Mouse (Mus musculus) heart, embryonic 10.5 days (tissue): Measurements from ENCODE around the gene Vps50. TPM values are rescaled to one million over a fixed set of nuclear protein-coding genes. Genes with fewer than 3 reads are reported as not detected.

ENCODE experiments used
- DNase-seq: peaks from one replicate; pipeline ENCODE4 v3.0.0-alpha.2; 2017; ENCODE audit warnings: low spot score
- H3K27ac ChIP-seq: fragments of 300-500 bp; sonication (generic); 2 replicates; pipeline ENCODE4 v1.5.1; 2016; ENCODE audit warnings: mild to moderate bottlenecking
- H3K27me3 ChIP-seq: fragments of 300-500 bp; sonication (generic); 2 replicates; pipeline ENCODE4 v1.6.1; 2016; ENCODE audit warnings: mild to moderate bottlenecking; ENCODE audit not compliant: poor library complexity, insufficient read depth, severe bottlenecking
- H3K36me3 ChIP-seq: fragments of 300-500 bp; sonication (generic); 2 replicates; pipeline ENCODE4 v1.6.1; 2016; ENCODE audit warnings: mild to moderate bottlenecking, moderate library complexity
- H3K4me1 ChIP-seq: fragments of 300-500 bp; sonication (generic); 2 replicates; pipeline ENCODE4 v1.6.1; 2016; ENCODE audit warnings: mild to moderate bottlenecking
- H3K4me3 ChIP-seq: fragments of 300-500 bp; sonication (generic); 2 replicates; pipeline ENCODE4 v1.5.1; 2016; ENCODE audit warnings: mild to moderate bottlenecking, moderate library complexity
- H3K9me3 ChIP-seq: fragments of 300-500 bp; sonication (generic); 2 replicates; pipeline ENCODE4 v1.6.1; 2016; ENCODE audit warnings: mild to moderate bottlenecking, moderate library complexity
- WGBS: fragments of 180-500 bp; shearing (Covaris S2); methylation state at CpG from one replicate; pipeline ENCODE4 v1.1.7; 2016; 5-methylcytosine and 5-hydroxymethylcytosine counted together
- polyA plus RNA-seq: library from polyadenylated mRNA; unstranded; fragments of >200 nt; fragmentation: Nextera tagmentation; extraction: Ambion mirVana; gene quantifications from 2 replicates; pipeline ENCODE4 v1.2.1, GENCODE M21; 2016

Vps50 gene
- polyA plus RNA-seq: 24.2 and 26.1 TPM in 2 replicates

- H3K9me3 ChIP-seq: no peaks in the 10 kb centered on the region
- no peaks in the 10 kb centered on the region; the same call in 1 of the 2 replicates for H3K4me1 ChIP-seq
- H3K36me3 ChIP-seq: no peaks in the 10 kb centered on the region
- WGBS: under 1% methylated on average over 28 of the region's 28 CpGs
- DNase-seq: peak; percentile 95
- peak within 1 kb of the TSS; percentile 83 for H3K27ac ChIP-seq
- H3K27me3 ChIP-seq: no peaks in the 10 kb centered on the region
- H3K4me3 ChIP-seq: peak within 1 kb of the TSS; percentile 87
Measured at GRCm38 (mm10) chr6:3498162-3498848, at the start of gene Vps50, which contains the start of gene Hepacam2. TSS of gene Vps50 (plus strand) at chr6:3498382. TSS of gene Hepacam2 (minus strand) at chr6:3498298.

GRCm38 (mm10) chr6:3454421-3454820 lies 43.8 kb upstream of the Vps50 start:
- no peaks in the 10 kb centered on the region for H3K36me3 ChIP-seq
- H3K27me3 ChIP-seq: no peaks in the 10 kb centered on the region
- no peaks in the 10 kb centered on the region for H3K4me1 ChIP-seq
- no peaks in the 10 kb centered on the region for H3K9me3 ChIP-seq
- H3K27ac ChIP-seq: no peak overlapping the region
- WGBS: 64% methylated on average over 5 of the region's 5 CpGs
- no peak overlapping the region for H3K4me3 ChIP-seq
- no peak for DNase-seq

GRCm38 (mm10) chr6:3455944-3456536 lies 42.1 kb upstream of the Vps50 start:
- H3K36me3 ChIP-seq: no peaks in the 10 kb centered on the region
- 69% methylated on average over 11 of the region's 11 CpGs for WGBS
- DNase-seq: no peak
- H3K4me1 ChIP-seq: no peaks in the 10 kb centered on the region
- no peak overlapping the region for H3K27ac ChIP-seq
- H3K27me3 ChIP-seq: no peaks in the 10 kb centered on the region
- no peaks in the 10 kb centered on the region for H3K9me3 ChIP-seq
- no peak overlapping the region for H3K4me3 ChIP-seq

GRCm38 (mm10) chr6:3463026-3463425 lies 35.2 kb upstream of the Vps50 start:
- Histone ChIP-seq H3K4me3 (no peak overlapping the region), H3K27ac (no peak overlapping the region), H3K4me1 (no peaks in the 10 kb centered on the region), H3K36me3 (no peaks in the 10 kb centered on the region), H3K27me3 (no peaks in the 10 kb centered on the region), H3K9me3 (no peaks in the 10 kb centered on the region)
- no peak for DNase-seq
- WGBS: 71% methylated on average over 6 of the region's 6 CpGs

- no peak overlapping the region for H3K27ac ChIP-seq
- WGBS: 71% methylated on average over 2 of the region's 2 CpGs
- no peak for DNase-seq
- H3K27me3 ChIP-seq: no peaks in the 10 kb centered on the region
- no peaks in the 10 kb centered on the region for H3K36me3 ChIP-seq
- no peak overlapping the region for H3K4me3 ChIP-seq
- no peaks in the 10 kb centered on the region for H3K9me3 ChIP-seq
- no peaks in the 10 kb centered on the region for H3K4me1 ChIP-seq
Measured at GRCm38 (mm10) chr6:3463594-3463993, 34.6 kb upstream of the Vps50 start.

GRCm38 (mm10) chr6:3468627-3469026 lies 29.6 kb upstream of the Vps50 start:
- 53% methylated on average over 1 of the region's 1 CpGs for WGBS
- H3K36me3 ChIP-seq: no peaks in the 10 kb centered on the region
- H3K27me3 ChIP-seq: no peaks in the 10 kb centered on the region
- H3K27ac ChIP-seq: no peak overlapping the region
- no peak for DNase-seq
- no peak overlapping the region for H3K4me3 ChIP-seq
- H3K9me3 ChIP-seq: no peaks in the 10 kb centered on the region
- H3K4me1 ChIP-seq: no peaks in the 10 kb centered on the region

GRCm38 (mm10) chr6:3470706-3471105 lies 27.5 kb upstream of the Vps50 start:
- Histone ChIP-seq H3K27me3 (no peaks in the 10 kb centered on the region), H3K27ac (no peak overlapping the region), H3K4me1 (no peaks in the 10 kb centered on the region), H3K36me3 (no peaks in the 10 kb centered on the region), H3K4me3 (no peak overlapping the region), H3K9me3 (no peaks in the 10 kb centered on the region)
- 75% methylated on average over 2 of the region's 2 CpGs for WGBS
- no peak for DNase-seq

GRCm38 (mm10) chr6:3476299-3476698 lies 21.9 kb upstream of the Vps50 start:
- Histone ChIP-seq H3K27ac (no peak overlapping the region), H3K36me3 (no peaks in the 10 kb centered on the region), H3K27me3 (no peaks in the 10 kb centered on the region), H3K9me3 (no peaks in the 10 kb centered on the region), H3K4me3 (no peak overlapping the region), H3K4me1 (no peaks in the 10 kb centered on the region)
- DNase-seq: no peak
- WGBS: 67% methylated on average over 2 of the region's 2 CpGs

- no peaks in the 10 kb centered on the region for H3K36me3 ChIP-seq
- H3K9me3 ChIP-seq: no peaks in the 10 kb centered on the region
- WGBS: 78% methylated on average over 5 of the region's 5 CpGs
- H3K4me3 ChIP-seq: no peak overlapping the region
- H3K27ac ChIP-seq: no peak overlapping the region
- H3K27me3 ChIP-seq: no peaks in the 10 kb centered on the region
- H3K4me1 ChIP-seq: no peaks in the 10 kb centered on the region
- DNase-seq: no peak
Measured at GRCm38 (mm10) chr6:3479853-3480252, 18.3 kb upstream of the Vps50 start.

GRCm38 (mm10) chr6:3481705-3482104 lies 16.5 kb upstream of the Vps50 start:
- no peak for DNase-seq
- H3K27ac ChIP-seq: no peak overlapping the region
- no peak overlapping the region for H3K4me3 ChIP-seq
- WGBS: 73% methylated on average over 3 of the region's 3 CpGs
- no peaks in the 10 kb centered on the region for H3K9me3 ChIP-seq
- no peaks in the 10 kb centered on the region for H3K36me3 ChIP-seq
- H3K27me3 ChIP-seq: no peaks in the 10 kb centered on the region
- H3K4me1 ChIP-seq: no peaks in the 10 kb centered on the region

GRCm38 (mm10) chr6:3485133-3485532 lies 13.0 kb upstream of the Vps50 start:
- H3K36me3 ChIP-seq: no peaks in the 10 kb centered on the region
- no peaks in the 10 kb centered on the region for H3K9me3 ChIP-seq
- H3K4me3 ChIP-seq: no peak overlapping the region
- WGBS: 78% methylated on average over 3 of the region's 3 CpGs
- no peak overlapping the region for H3K27ac ChIP-seq
- DNase-seq: no peak
- no peaks in the 10 kb centered on the region for H3K4me1 ChIP-seq
- no peaks in the 10 kb centered on the region for H3K27me3 ChIP-seq

GRCm38 (mm10) chr6:3487355-3487754 lies 10.8 kb upstream of the Vps50 start:
- Histone ChIP-seq H3K27me3 (no peaks in the 10 kb centered on the region), H3K36me3 (no peaks in the 10 kb centered on the region), H3K4me3 (no peak overlapping the region), H3K4me1 (no peaks in the 10 kb centered on the region), H3K27ac (no peak overlapping the region), H3K9me3 (no peaks in the 10 kb centered on the region)
- 86% methylated on average over 1 of the region's 1 CpGs for WGBS
- no peak for DNase-seq

GRCm38 (mm10) chr6:3494285-3494684 lies 3.9 kb upstream of the Vps50 start:
- H3K27me3 ChIP-seq: no peaks in the 10 kb centered on the region
- no peaks in the 10 kb centered on the region; the same call in 1 of the 2 replicates for H3K4me1 ChIP-seq
- no peak overlapping the region for H3K4me3 ChIP-seq
- no peak overlapping the region for H3K27ac ChIP-seq
- DNase-seq: no peak
- 77% methylated on average over 5 of the region's 5 CpGs for WGBS
- H3K9me3 ChIP-seq: no peaks in the 10 kb centered on the region
- H3K36me3 ChIP-seq: no peaks in the 10 kb centered on the region
